Mouse (Mus musculus) MEL (cell line): Measurements from ENCODE around the gene Acox2. TPM values are rescaled to one million over a fixed set of nuclear protein-coding genes. Genes with fewer than 3 reads are reported as not detected.

ENCODE experiments used
- DNase-seq: peaks from one replicate; pipeline ENCODE4 v3.0.0; 2011; ENCODE audit warnings: low read depth, low spot score
- H3K27ac ChIP-seq: 2 replicates; pipeline ENCODE4 v1.5.1; 2012; ENCODE audit warnings: low read depth, mild to moderate bottlenecking, control low read depth, low read length, moderate library complexity; ENCODE audit not compliant: control insufficient read depth
- H3K27me3 ChIP-seq, 2 experiments: fragments of 150-350 bp in 1 of 2; sonication (generic) in 1 of 2; 2 replicates each; pipeline ENCODE4 v1.6.1; 2012; ENCODE audit warnings: low read length in 2 of 2, mild to moderate bottlenecking in 2 of 2, improper control_type of control experiment in 1 of 2, moderate library complexity in 1 of 2; ENCODE audit not compliant: insufficient read depth in 2 of 2, control insufficient read depth in 1 of 2
- H3K36me3 ChIP-seq, 2 experiments: 2 replicates each; pipeline ENCODE4 v1.6.1; 2012 to 2014; ENCODE audit warnings: low read length in 2 of 2, improper control_type of control experiment in 1 of 2, inconsistent platforms in 1 of 2, mild to moderate bottlenecking in 1 of 2; ENCODE audit not compliant: insufficient read depth in 2 of 2, control insufficient read depth in 1 of 2
- H3K4me1 ChIP-seq, 2 experiments: fragments of 150-350 bp in 1 of 2; sonication (generic) in 1 of 2; 2 replicates each; pipeline ENCODE4 v1.6.1; 2012; ENCODE audit warnings: low read length in 2 of 2, improper control_type of control experiment in 1 of 2, mild to moderate bottlenecking in 1 of 2; ENCODE audit not compliant: insufficient read depth in 2 of 2, control insufficient read depth in 1 of 2
- H3K4me3 ChIP-seq, 2 experiments: fragments of 150-350 bp in 1 of 2; sonication (generic) in 1 of 2; 2 replicates each; pipeline ENCODE4 v1.5.1; 2012; ENCODE audit warnings: low read depth in 2 of 2, low read length in 2 of 2, mild to moderate bottlenecking in 2 of 2, moderate library complexity in 2 of 2, control low read depth in 1 of 2, improper control_type of control experiment in 1 of 2; ENCODE audit not compliant: control insufficient read depth in 1 of 2, insufficient read depth in 1 of 2
- H3K79me2 ChIP-seq: 2 replicates; pipeline ENCODE4 v1.6.1; 2012; ENCODE audit warnings: mild to moderate bottlenecking, low read length, moderate library complexity; ENCODE audit not compliant: control insufficient read depth, poor library complexity, insufficient read depth
- H3K9ac ChIP-seq: 2 replicates; pipeline ENCODE4 v1.6.1; 2012; ENCODE audit warnings: low read depth, mild to moderate bottlenecking, control low read depth, low read length, moderate library complexity; ENCODE audit not compliant: control insufficient read depth, poor library complexity, severe bottlenecking
- H3K9me3 ChIP-seq: fragments of 150-350 bp; sonication (generic); replicated peaks from 2 replicates; pipeline ENCODE4 v1.6.1; 2012; ENCODE audit warnings: mild to moderate bottlenecking, low read length, improper control_type of control experiment, moderate library complexity; ENCODE audit not compliant: insufficient read depth
- BHLHE40 ChIP-seq: IDR thresholded peaks from 2 replicates; pipeline ENCODE4 v1.6.1; 2012; ENCODE audit warnings: low read depth, mild to moderate bottlenecking, inconsistent platforms, low read length, improper control_type of control experiment, borderline replicate concordance
- CHD2 ChIP-seq: IDR thresholded peaks from 2 replicates; pipeline ENCODE4 v1.6.1; 2011; ENCODE audit warnings: low read length, improper control_type of control experiment
- CTCF ChIP-seq, 3 experiments: IDR thresholded peaks in 2 of 3; conservative IDR thresholded peaks in 1 of 3; 2 replicates each; pipeline ENCODE4 v1.5.1; 2011 to 2012; ENCODE audit warnings: low read length in 3 of 3, low read depth in 2 of 3, mild to moderate bottlenecking in 2 of 3, improper control_type of control experiment in 1 of 3, inconsistent platforms in 1 of 3, mixed read lengths in 1 of 3, moderate library complexity in 1 of 3; ENCODE audit not compliant: control insufficient read depth in 1 of 3, insufficient read depth in 1 of 3, poor library complexity in 1 of 3, severe bottlenecking in 1 of 3
- E2F4 ChIP-seq: IDR thresholded peaks from 2 replicates; pipeline ENCODE4 v1.6.1; 2011; ENCODE audit warnings: low read depth, low read length, improper control_type of control experiment, borderline replicate concordance
- ELF1 ChIP-seq: IDR thresholded peaks from 2 replicates; pipeline ENCODE4 v1.6.1; 2014; ENCODE audit warnings: low read depth, mild to moderate bottlenecking, inconsistent platforms, low read length, improper control_type of control experiment, moderate library complexity
- EP300 ChIP-seq, 2 experiments: IDR thresholded peaks; 2 replicates each; pipeline ENCODE4 v1.6.1; 2011; ENCODE audit warnings: improper control_type of control experiment in 2 of 2, low read length in 2 of 2, low read depth in 1 of 2, mild to moderate bottlenecking in 1 of 2
- ETS1 ChIP-seq: IDR thresholded peaks from 2 replicates; pipeline ENCODE4 v1.6.1; 2012; ENCODE audit warnings: low read depth, mild to moderate bottlenecking, inconsistent platforms, low read length, improper control_type of control experiment, moderate library complexity
- HCFC1 ChIP-seq: IDR thresholded peaks from 2 replicates; pipeline ENCODE4 v1.6.1; 2012; ENCODE audit warnings: low read depth, mild to moderate bottlenecking, inconsistent platforms, low read length, improper control_type of control experiment, moderate library complexity
- MAFK ChIP-seq: IDR thresholded peaks from 2 replicates; pipeline ENCODE4 v1.6.1; 2011; ENCODE audit warnings: low read depth, mild to moderate bottlenecking, low read length, improper control_type of control experiment, borderline replicate concordance
- MAX ChIP-seq: IDR thresholded peaks from 2 replicates; pipeline ENCODE4 v1.6.1; 2011; ENCODE audit warnings: low read length, improper control_type of control experiment
- MAZ ChIP-seq: IDR thresholded peaks from 2 replicates; pipeline ENCODE4 v1.6.1; 2012; ENCODE audit warnings: low read depth, mild to moderate bottlenecking, inconsistent platforms, low read length, improper control_type of control experiment
- MEF2A ChIP-seq: IDR thresholded peaks from 2 replicates; pipeline ENCODE4 v1.6.1; 2014; ENCODE audit warnings: low read depth, mild to moderate bottlenecking, inconsistent platforms, low read length, improper control_type of control experiment; ENCODE audit not compliant: poor library complexity, insufficient replicate concordance, severe bottlenecking; ENCODE audit errors: extremely low read depth
- MYC ChIP-seq: IDR thresholded peaks from 2 replicates; pipeline ENCODE4 v1.6.1; 2011; ENCODE audit warnings: low read depth, mild to moderate bottlenecking, low read length, improper control_type of control experiment, moderate library complexity
- NELFE ChIP-seq: IDR thresholded peaks from 2 replicates; pipeline ENCODE4 v1.6.1; 2011; ENCODE audit warnings: low read depth, low read length, improper control_type of control experiment
- NRF1 ChIP-seq: IDR thresholded peaks from 2 replicates; pipeline ENCODE4 v1.6.1; 2014; ENCODE audit warnings: low read depth, mild to moderate bottlenecking, inconsistent platforms, low read length, improper control_type of control experiment, moderate library complexity; ENCODE audit not compliant: poor library complexity, insufficient read depth, severe bottlenecking
- POLR2A ChIP-seq, 2 experiments: IDR thresholded peaks; 2 replicates each; pipeline ENCODE4 v1.6.1; 2011 to 2012; ENCODE audit warnings: low read length in 2 of 2, mild to moderate bottlenecking in 2 of 2, control low read depth in 1 of 2, improper control_type of control experiment in 1 of 2, low read depth in 1 of 2, moderate library complexity in 1 of 2; ENCODE audit not compliant: control insufficient read depth in 1 of 2, insufficient read depth in 1 of 2, poor library complexity in 1 of 2
- POLR2AphosphoS2 ChIP-seq: IDR thresholded peaks from 2 replicates; pipeline ENCODE4 v1.6.1; 2011; ENCODE audit warnings: low read length, improper control_type of control experiment
- RAD21 ChIP-seq: IDR thresholded peaks from 2 replicates; pipeline ENCODE4 v1.6.1; 2011; ENCODE audit warnings: mild to moderate bottlenecking, low read depth, low read length, improper control_type of control experiment
- SIN3A ChIP-seq: IDR thresholded peaks from 2 replicates; pipeline ENCODE4 v1.6.1; 2012; ENCODE audit warnings: low read length, improper control_type of control experiment, inconsistent platforms
- SMC3 ChIP-seq: IDR thresholded peaks from 2 replicates; pipeline ENCODE4 v1.6.1; 2011; ENCODE audit warnings: low read depth, low read length, improper control_type of control experiment
- USF2 ChIP-seq, 2 experiments: IDR thresholded peaks; 2 replicates each; pipeline ENCODE4 v1.6.1; 2011 to 2012; ENCODE audit warnings: improper control_type of control experiment in 2 of 2, low read length in 2 of 2, borderline replicate concordance in 1 of 2, inconsistent platforms in 1 of 2, low read depth in 1 of 2, mild to moderate bottlenecking in 1 of 2; ENCODE audit not compliant: insufficient read depth in 1 of 2
- ZKSCAN1 ChIP-seq: IDR thresholded peaks from 2 replicates; pipeline ENCODE4 v1.6.1; 2012; ENCODE audit warnings: low read depth, mild to moderate bottlenecking, inconsistent platforms, low read length, improper control_type of control experiment, moderate library complexity
- ZMIZ1 ChIP-seq: IDR thresholded peaks from 2 replicates; pipeline ENCODE4 v1.6.1; 2012; ENCODE audit warnings: low read depth, mild to moderate bottlenecking, inconsistent platforms, low read length, improper control_type of control experiment, moderate library complexity
- ZNF384 ChIP-seq: IDR thresholded peaks from 2 replicates; pipeline ENCODE4 v1.6.1; 2012; ENCODE audit warnings: low read depth, mild to moderate bottlenecking, inconsistent platforms, low read length, improper control_type of control experiment
- polyA plus RNA-seq, 2 experiments: library from polyadenylated mRNA; stranded (reverse) in 1 of 2; unstranded in 1 of 2; fragments of >175 nt in 1 of 2; fragments of >200 nt in 1 of 2; gene quantifications; 2 replicates each; pipeline versions ENCODE4 v1.2.1 to v1.2.4; 2012; ENCODE audit warnings: low replicate concordance in 2 of 2, low read depth in 1 of 2; ENCODE audit not compliant: insufficient read length in 2 of 2, insufficient read depth in 1 of 2, missing spikeins in 1 of 2
- total RNA-seq: library from RNA; depleted of rRNA; stranded (reverse); fragments of 300-350 nt; gene quantifications from 2 replicates; pipeline ENCODE4 v1.2.3, GENCODE M21; 2012

Acox2 gene
- total and polyA plus RNA-seq, 3 experiments = 0.43 TPM; not detected in 2

DNA sequence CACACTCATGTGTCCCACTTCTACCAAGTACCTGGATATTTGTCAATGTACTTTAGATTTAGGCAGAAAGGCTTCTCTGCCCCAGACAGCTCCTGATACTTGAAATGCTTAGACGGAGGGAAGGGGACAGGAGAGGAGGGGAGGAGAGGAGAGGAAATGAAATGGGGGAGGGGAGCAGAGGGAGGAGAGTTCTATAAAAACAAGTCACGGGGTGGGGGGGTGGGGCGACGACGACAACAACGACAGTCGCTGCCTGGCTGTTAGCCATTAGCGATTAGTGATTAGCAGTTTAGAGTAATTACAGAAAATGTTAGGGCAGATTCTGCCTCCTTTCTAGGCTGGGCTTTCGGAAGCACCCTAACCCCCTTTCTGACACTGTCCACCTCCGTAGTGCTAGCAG is 43.5 kb upstream of the Acox2 start:
- no peak for TF ChIP-seq E2F4
- TF ChIP-seq ZMIZ1 = no peak
- no peak for TF ChIP-seq ZNF384
- no peak for TF ChIP-seq MYC
- TF ChIP-seq EP300 (IDR thresholded peaks at IDR 0.05; ENCODE audit: low read depth in 1 of 2, low read length in 2 of 2) = no peak
- TF ChIP-seq POLR2A (IDR thresholded peaks at IDR 0.05; ENCODE audit: control insufficient read depth in 1 of 2, insufficient read depth in 1 of 2, low read depth in 1 of 2, low read length in 2 of 2, poor library complexity in 1 of 2) = no peak
- TF ChIP-seq MAZ = no peak
- TF ChIP-seq MAFK = no peak
- TF ChIP-seq ZKSCAN1 = no peak
- no peak for TF ChIP-seq CHD2
- Histone ChIP-seq H3K9ac (no peak overlapping the region), H3K36me3 (no peaks in the 10 kb centered on the region), H3K4me1 (no peaks in the 10 kb centered on the region), H3K27ac (no peak overlapping the region), H3K79me2 (no peaks in the 10 kb centered on the region), H3K4me3 (no peak overlapping the region), H3K9me3 (no peaks in the 10 kb centered on the region), H3K27me3 (no peaks in the 10 kb centered on the region)
- DNase-seq = no peak

DNA sequence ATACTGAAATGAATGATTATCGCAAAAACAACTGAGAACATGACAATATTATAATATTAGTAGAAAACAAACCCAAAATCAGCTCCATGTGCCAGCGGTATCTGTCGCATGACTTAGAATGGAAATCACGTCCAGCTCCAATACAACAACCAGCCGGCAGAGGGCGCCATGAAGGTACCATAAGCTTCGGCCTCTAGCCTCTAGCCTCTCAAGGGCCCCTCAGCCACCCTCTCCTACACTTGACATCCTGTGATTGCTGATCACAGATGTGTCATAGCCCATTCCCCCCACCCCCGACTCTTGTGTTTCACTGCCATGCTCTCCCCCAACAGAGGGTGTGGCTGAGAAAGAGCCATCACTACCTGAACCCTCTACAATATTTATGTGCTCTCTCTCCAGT is 41.1 kb upstream of the Acox2 start:
- H3K27me3 ChIP-seq = no peaks in the 10 kb centered on the region
- no peaks in the 10 kb centered on the region for H3K4me1 ChIP-seq
- DNase-seq = peak; percentile 23
- TF ChIP-seq ZMIZ1 (no peak), BHLHE40 (no peak), SMC3 (peak; percentile 23; the same call in 1 of the 2 replicates), SIN3A (no peak), CTCF (IDR thresholded peaks at IDR 0.05 in 2 of 3, conservative IDR thresholded peaks at IDR 0.05 in 1 of 3; ENCODE audit: control insufficient read depth in 1 of 3, insufficient read depth in 1 of 3, low read depth in 2 of 3, low read length in 3 of 3, poor library complexity in 1 of 3, severe bottlenecking in 1 of 3) (peak; percentile 42 to 70 (median 44)), USF2 (IDR thresholded peaks at IDR 0.05; ENCODE audit: borderline replicate concordance in 1 of 2, insufficient read depth in 1 of 2, low read depth in 1 of 2, low read length in 2 of 2) (no peak)
- H3K27ac ChIP-seq = no peak overlapping the region
- H3K9me3 ChIP-seq = no peaks in the 10 kb centered on the region
- H3K79me2 ChIP-seq = no peaks in the 10 kb centered on the region
- H3K9ac ChIP-seq = no peak overlapping the region
- no peak overlapping the region for H3K4me3 ChIP-seq
- no peaks in the 10 kb centered on the region for H3K36me3 ChIP-seq

DNA sequence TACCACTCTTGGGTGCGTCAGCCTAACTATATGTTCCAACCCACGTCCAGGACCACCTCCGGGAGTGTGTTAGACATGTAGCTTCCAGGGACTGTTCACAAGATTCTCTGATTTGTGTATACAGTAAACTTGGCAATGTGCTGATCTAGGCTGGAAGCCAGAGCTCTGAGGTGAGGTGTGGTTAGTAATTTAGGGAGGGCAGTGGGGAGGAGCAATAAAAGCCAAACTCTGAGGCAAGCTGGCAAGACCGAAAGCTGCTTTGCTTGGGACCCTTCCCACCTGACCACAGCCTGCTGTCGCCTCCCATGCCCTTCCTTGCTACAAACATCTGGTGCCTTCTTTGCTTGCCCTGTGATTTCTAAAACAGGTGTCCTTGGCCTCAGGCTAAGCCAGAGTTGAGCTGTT is 38.7 kb upstream of the Acox2 start:
- no peaks in the 10 kb centered on the region for H3K36me3 ChIP-seq
- H3K79me2 ChIP-seq = no peaks in the 10 kb centered on the region
- no peaks in the 10 kb centered on the region for H3K4me1 ChIP-seq
- H3K9ac ChIP-seq = no peak overlapping the region
- no peak overlapping the region for H3K27ac ChIP-seq
- no peaks in the 10 kb centered on the region for H3K9me3 ChIP-seq
- no peak overlapping the region for H3K4me3 ChIP-seq
- TF ChIP-seq ETS1 = no peak
- TF ChIP-seq MAX = no peak
- TF ChIP-seq NRF1 = no peak
- no peak for TF ChIP-seq HCFC1
- no peak for TF ChIP-seq ZMIZ1
- TF ChIP-seq SIN3A = no peak
- TF ChIP-seq ELF1 = no peak
- no peak for TF ChIP-seq BHLHE40
- no peak for TF ChIP-seq MEF2A
- TF ChIP-seq CTCF (IDR thresholded peaks at IDR 0.05 in 2 of 3, conservative IDR thresholded peaks at IDR 0.05 in 1 of 3; ENCODE audit: control insufficient read depth in 1 of 3, insufficient read depth in 1 of 3, low read depth in 2 of 3, low read length in 3 of 3, poor library complexity in 1 of 3, severe bottlenecking in 1 of 3) = no peak
- TF ChIP-seq POLR2AphosphoS2 = no peak
- TF ChIP-seq RAD21 = no peak
- TF ChIP-seq NELFE = no peak
- DNase-seq = no peak
- no peaks in the 10 kb centered on the region for H3K27me3 ChIP-seq
